Mouse (Mus musculus) T-helper 17 cell (primary cell): ENCODE results near the gene Cmah.

Source experiments
- in situ Hi-C, 2 experiments: fragments of 300-600 bp; cut with MboI, MseI; formaldehyde crosslinking; loops; 1 replicate in 1 of 2; 2 replicates in 1 of 2; pipeline ENCODE4 v1.15.1; 2025; ENCODE audit warnings: high pct_unique_total_duplicates in 2 of 2

Cmah gene

DNA sequence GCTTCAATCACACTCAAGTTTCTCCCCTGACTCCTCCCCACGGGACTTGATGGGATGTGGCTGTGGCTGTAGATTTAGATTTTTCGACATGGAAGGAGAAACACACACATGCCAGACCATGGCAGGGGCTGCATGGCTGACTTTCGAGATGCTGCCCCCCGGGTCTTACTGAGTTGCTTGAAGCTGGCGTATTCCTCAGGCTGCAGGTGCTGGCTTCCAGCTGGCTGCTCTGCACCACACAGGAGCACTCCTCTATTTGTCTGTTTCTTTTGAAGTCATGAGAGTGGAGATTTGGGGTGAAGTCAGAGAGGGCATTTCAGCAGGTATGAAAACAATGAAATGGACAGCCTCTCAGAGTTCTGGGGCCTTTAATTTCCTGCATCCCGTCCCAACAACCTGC, 180.0 kb downstream of the Cmah start:
- in situ Hi-C loops, result loop anchor here in 1 of 2 experiments (5.0 kb wide), 1 partner anchor 180 kb away; no protein-coding TSS in a partner anchor

DNA sequence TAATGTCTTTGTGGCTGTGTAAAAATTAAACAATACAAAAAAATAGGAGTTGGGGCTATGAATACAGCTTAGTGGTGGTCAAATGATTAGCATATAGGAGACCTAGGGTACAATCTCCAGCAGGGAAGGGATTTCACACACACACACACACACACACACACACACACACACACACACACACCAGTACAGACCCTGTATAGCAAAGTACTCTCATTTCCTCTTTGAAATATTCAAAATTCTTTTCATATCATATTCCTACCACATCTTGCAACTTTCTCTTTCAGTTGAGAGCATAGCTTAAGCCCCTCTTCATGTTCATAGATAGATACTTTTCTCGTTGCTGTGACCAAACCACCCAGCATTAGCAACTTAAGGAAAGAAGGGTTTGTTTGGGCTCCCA, 181.7 kb downstream of the Cmah start:
- in situ Hi-C loops, result loop anchor here in 1 of 2 experiments (5.0 kb wide), 1 partner anchor 178 kb away; no protein-coding TSS in a partner anchor

DNA sequence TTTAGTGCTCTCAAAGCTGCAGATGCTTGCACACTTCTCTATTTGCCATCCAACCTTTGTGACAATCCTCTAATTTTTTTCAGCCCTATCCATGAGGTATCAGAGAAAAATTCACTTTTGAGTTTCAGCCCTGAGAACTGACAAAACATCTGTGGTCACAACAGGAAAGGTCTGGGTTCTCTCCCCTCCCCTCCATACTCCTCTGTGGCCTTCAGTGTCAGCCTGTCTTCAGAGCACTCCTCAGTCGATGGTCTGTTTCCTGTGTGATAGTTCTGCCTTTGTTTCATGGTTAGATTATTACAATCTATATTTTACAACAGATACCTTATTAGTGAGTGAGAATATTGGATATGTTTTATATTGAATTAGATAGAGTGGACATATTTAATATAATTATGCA, 184.2 kb downstream of the Cmah start:
- in situ Hi-C loops, result no loop called here

DNA sequence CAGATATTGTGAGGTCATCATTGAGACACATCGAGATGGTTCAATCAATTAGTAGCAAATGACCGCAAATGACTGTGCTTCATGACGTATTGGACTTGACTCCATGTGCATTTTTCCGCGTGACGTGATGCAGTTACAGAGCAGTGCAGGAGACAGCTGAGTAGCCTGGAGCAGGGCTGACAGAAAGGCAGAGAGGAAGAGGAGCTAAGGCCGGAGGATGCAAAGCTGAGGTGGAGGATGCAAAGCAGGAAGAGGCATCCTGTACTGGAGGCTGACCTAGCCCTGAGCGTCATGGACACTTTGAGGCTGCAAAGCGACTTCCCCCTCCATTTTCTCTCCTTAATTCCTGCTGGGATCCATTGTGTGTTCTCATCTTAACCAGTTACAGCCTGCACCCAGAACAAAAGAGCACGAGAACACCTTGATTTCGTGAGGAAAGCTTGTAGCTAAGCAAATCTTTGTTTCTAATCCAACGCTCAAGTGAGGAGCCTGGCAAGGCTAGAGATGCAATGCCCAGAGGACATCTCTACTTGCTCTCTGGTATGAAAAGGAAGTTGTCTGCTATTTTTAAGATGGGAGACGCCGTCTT, 184.8 kb downstream of the Cmah start:
- in situ Hi-C loops, result no loop called here

DNA sequence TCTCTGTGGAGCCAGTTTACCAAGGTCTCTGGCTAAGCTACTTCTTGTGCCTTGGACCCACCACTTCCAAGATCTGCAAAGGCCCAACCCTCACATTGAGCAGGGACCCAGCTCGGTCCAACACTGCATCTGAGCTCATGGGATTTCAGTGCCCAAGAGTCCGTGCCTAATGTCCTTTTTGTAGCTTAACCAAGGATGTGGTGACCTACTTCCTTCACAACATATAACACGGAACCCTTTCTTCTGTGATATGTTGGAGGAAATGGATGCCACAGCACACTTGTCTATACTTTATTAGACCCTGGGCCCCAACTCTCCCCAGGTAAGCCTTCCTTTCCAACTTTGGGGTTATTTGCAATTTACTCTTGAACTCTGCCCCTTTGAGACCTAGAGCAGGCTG, 186.5 kb downstream of the Cmah start:
- in situ Hi-C loops, result no loop called here

DNA sequence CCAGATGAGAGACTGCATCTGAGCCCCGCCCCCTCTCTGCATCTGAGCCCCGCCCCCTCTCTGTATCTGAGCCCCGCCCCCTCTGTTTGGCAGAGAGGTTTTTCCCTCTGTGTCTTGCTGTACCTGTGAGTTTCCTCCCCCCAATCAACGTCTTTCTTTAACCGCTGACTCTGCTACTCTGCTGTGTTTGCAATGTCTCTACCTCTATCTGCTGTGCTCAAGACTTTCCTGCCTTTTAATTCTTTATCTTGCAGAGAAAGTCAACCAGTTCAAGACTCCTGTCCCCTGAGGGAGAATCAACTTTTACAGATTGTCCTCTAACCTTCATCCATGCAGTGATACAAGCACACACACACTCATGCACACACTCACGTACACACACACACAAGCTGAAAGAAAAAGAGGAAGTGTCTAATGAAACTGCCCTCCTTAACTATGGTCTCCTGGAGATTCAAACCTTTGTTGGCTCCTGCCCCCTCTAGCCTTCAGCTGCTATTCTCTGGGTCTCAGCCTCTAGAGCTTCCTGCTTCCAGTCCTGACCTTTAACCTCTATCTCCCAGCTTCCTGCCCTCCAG, 188.0 kb downstream of the Cmah start:
- in situ Hi-C loops, result loop anchor here in 1 of 2 experiments (5.0 kb wide), 1 partner anchor 172 kb away; no protein-coding TSS in a partner anchor

DNA sequence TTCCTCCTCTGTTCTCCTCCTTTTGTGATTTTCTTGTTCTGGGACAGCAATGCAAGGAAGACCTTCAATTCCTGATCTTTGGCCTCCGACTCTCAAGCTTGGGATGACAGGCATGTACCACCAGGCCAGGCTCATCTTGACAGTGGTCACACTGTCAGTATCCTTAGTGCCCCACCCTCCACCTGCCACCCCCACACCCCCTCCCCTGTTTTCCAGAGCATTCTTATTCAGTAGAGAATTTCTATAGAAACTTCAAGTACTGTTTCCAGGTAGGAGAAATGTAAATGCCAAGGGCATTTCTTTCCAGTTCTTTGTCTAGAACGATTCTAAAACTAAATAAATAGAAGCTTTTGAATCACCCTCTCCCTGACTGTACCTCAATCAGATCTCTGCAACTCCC, 190.6 kb downstream of the Cmah start:
- in situ Hi-C loops, result loop anchor here in 1 of 2 experiments (5.0 kb wide), 1 partner anchor 170 kb away; no protein-coding TSS in a partner anchor

DNA sequence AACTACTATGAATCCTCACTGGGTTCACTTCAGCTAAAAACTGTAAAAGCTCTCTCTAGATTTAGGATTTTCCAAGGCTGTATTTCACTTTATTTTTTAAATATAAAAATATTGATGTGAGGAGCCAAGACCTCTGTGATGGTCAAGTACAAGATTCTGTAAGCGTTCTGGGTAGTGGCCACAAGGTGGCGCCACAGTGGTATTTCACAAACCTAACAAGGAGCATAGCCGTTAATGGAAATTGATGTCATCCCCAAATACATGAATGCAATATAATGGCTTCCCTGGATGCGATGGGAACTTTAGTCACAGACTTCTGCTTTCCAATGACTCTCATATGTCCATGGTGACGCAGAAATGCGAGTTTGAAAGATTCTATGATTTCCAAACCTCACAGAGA, 191.7 kb downstream of the Cmah start:
- in situ Hi-C loops, result loop anchor here in 1 of 2 experiments (5.0 kb wide), 1 partner anchor 168 kb away; no protein-coding TSS in a partner anchor

DNA sequence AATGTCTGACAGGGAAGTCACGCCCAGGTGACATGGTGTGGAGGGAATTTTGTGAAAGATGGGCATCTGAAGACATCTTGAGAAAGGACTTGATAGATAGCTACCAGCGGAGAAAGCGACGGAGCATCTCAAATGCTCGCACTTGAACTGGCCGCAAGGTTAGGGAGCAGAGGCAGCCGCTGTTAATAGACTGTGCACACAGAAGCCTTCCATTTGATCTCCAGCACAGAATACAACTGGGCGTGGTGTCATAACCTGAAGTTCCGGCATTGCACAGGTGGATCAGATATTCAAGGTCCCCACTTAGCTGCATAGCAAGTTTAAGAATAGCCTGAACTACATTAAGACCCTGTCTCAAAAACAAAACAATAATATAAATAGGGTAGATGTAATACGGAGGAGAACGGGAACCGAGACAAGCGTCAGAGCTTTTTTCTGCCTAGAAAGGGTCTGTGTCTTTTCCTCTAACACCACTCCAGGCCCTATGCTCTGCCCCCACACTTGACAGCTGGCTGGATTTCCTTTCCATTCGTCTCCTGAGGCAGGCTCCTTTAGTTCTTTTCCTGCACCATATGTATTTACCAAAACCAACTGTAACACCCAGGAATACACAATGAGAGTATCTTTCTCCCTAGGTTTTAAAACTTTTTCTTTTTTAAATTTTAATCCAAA, 192.9 kb downstream of the Cmah start:
- in situ Hi-C loops, result loop anchor here in 1 of 2 experiments (5.0 kb wide), 1 partner anchor 167 kb away; no protein-coding TSS in a partner anchor

DNA sequence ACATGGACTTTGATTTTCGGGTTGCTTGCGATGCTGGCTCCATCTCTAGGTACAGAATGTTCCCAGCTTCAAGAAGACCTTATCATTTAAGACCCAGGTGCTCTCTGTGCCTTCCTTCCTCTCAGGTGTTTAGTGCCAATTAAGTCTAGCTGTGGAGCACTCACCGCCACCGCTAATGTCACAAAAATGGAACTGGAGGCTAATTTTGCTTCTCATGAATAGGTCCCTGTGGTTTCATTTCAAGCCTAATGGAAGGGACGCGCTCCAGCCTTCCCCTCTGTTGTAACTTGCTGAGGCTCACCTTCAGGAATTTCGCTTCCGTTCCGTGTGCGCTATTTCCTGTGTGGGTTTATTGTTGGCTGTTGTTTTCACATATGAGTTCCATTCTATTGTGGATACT, 193.6 kb downstream of the Cmah start:
- in situ Hi-C loops, result no loop called here

DNA sequence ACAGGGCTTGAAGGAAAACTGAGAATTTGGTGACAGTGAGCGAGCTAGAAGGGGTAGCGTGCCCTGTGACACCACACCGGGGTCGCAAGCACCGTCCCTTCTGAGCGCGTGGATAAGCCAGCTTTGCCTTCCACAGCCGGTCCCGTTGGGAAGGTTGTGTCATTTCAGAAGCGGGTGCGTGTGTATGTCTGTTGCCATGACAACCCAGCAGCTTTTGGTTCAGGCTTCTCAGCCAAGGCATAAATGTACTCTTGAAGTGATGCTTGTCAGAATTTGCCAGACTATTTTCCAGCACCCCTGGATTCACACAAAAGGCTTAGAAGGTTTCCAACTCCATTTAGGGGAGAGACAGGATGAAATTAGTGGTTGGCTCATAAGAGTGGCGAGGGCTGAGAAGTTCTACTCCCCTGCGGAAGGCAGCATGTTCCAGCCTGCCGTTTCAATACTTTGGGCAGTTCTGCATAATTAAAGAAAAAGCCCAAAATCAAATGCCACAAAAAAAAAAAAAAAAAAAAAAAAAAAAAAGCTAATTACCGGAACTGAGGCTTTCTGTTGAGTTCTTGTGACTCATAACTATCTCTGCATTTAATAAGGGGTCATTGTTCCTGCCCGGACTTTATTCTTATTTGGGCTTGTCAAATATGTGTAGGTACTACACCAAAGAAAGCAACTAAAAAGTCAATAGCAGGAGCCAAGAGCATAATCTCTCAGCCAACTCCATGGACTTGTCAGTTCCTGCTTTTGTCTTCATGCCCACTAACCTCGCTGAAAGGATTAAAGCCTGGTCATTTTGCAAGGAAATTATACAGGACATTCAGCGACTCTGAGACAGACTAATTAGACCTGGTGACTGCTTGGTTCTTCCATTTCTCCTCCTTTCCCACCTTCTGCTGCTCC, 194.5 kb downstream of the Cmah start:
- in situ Hi-C loops, result no loop called here

DNA sequence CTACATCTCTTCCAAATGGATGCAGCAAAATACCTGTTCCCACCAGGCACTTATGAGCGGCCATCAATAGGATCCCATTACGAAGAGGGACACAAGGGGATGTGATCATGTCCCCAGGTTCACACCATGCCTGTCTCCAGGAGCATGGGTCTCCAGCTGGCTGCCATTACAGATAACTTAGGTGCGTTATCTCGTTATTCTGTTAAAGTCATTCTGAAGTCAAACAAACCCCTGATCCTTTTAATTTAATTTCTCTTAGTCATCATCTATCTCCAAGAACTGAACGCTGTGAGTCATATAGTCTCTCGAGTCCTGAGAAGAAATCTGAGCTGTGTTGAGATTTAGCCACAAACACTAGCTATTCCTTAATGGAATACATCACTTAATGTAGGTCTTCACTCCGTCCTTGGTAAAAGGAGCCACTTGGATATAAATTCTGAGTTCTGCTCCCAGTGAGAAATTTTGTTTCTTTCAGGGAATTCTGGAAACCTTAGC, 195.2 kb downstream of the Cmah start:
- in situ Hi-C loops, result no loop called here

DNA sequence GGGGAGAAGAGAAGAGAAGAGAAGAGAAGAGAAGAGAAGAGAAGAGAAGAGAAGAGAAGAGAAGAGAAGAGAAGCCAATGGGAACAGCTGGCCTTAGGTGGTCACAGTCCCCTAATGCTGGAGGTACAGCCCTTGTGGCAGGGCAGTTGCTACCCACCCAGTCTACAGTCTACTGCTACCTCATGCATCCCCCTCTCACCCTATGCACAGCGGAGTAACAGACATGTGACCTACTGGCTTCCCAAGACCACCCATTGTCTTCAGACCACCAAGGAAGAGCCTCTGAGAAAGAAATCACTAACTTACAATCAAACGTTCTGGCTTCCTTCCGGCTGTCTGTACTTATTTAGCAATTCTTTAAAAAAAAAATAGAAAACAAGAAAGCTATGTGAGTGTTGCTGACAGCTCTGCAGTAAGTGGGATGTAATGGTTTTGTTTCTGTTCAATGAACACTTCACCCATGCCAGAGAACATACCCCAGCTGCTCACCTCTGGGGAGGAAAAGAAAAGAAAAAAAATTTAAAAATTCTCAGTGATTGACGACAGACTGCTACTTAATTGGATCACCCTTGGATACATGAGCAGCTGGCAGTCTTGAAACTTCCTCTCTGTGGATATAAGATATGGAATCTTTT, 196.5 kb downstream of the Cmah start:
- in situ Hi-C loops, result no loop called here

DNA sequence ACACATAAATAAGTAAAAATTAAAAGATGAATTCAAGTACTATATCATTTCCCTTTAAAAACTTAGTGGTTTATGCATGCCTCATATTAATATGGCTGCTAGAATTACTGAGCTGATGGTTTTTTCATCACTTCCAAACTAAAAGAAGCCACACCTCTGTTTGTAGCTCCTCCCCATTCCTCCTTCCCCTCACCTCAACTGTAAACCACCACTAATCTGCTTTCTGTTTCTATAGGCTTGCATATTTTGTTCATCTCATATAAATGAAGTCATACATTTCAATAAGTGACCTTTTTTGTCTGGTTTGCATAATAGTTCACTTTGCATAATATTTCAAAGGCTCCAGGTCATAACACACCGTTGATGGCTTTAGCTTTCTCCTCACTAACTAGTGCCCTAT, 197.3 kb downstream of the Cmah start:
- in situ Hi-C loops, result no loop called here

DNA sequence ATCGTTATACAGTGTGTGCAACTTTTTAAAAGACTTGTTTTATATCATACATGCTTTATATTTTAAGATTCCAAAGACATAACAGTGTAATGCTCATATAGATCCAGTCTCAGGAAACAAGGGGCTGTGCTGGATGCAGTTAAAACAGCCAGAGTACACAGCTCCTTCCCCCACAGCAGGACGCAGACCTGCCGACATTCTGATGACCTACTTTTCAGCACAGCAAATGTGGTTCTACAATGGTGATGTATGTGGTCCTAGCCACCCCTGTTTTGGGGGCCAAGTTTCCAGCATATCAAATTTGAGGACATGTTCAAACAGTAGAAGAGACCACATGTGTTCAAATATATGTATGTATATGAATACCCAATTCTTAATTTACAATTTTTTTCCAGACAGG, 198.3 kb downstream of the Cmah start:
- in situ Hi-C loops, result no loop called here

DNA sequence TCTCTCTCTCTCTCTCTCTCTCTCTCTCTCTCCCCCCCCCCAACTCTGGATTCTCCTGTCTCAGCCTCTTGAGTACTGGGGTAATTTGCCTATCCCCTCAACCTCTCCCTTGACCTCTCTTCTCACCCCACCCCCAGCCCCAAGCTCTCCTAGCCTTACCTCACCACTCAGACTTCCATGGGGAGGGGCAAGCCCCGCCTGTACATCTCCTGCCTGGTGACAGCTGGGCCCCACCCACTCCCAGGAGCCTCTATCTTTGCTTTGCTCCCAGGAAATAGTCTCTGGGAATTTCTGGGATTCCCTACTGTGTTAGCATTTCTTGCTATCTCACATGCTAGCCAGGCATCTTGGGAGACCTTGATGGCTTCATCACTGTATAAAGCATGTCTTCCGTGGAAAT, 199.7 kb downstream of the Cmah start:
- in situ Hi-C loops, result no loop called here
